Mouse (Mus musculus): Measurements from ENCODE around the gene Repin1.
"Not testable (repeated sequence)": the region's sequence is repeated elsewhere in the genome, so short reads cannot be mapped to it uniquely, and the experiment has no call there.

Repin1 gene

DNA sequence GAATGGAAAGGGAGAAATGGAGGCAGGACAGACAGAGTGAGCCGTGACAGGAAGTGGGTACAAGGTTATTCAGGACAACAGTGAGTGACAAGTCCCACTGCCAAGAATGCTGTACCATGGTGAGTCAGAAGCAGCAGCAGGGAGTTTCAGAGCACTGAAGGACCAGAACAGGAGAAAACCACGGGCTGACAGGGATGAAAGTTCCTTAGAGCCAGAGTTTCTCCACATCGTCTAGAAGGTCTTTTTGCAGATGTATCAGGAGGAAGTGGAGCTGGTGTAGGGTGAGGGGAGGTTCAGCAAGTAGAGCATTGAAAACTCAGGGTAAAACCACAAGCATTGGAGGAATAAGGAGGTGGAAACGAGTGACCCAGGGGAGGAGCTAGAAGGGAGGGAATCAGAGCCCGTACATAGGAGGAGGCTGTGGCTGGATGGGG lies 14.5 kb upstream of the Repin1 start:
- no peak for DNase-seq (ENCODE audit: low spot score in 2 of 2)

DNA sequence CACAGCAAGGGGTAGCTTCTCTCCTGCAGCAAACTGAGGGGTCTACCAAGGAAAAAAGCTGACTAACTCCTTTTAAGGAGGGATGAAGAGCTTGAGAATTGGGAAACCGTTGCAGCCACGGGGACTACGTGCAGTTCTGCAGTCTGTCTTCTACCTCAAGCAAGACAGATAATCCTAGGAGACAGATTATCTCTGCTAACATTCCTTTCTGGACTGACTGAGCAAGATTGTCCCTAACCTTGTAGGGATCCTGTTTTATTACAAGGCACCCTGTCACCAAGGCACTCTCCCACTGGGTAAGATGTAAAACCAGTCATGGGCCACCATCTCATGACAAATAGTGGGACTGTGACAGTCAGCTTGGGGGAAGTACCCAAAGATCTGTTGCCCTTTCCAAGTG lies 12.4 kb upstream of the Repin1 start:
- no peak for DNase-seq (ENCODE audit: low spot score in 2 of 2)

DNA sequence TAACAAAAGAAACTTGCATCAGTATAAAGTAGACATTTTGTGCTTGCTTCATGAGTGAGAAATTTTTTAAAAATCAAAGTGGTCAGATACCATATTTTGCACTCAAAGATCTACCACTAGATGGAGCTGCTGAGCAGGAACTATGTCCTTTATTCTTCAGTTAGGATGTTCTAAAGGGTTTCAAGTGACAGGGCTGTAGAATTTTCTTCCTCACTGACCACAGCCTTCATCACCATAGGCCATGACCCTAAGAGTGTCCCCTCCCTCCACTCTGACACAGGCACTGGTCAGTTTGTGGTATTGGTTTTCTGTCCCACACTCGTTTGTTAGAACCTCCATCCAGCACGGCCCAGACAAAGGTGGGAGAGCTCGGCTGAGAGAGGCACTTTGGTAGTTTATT lies 11.6 kb upstream of the Repin1 start:
- peak in 1 of 2 experiments; percentile 55 for DNase-seq (ENCODE audit: low spot score in 2 of 2)

DNA sequence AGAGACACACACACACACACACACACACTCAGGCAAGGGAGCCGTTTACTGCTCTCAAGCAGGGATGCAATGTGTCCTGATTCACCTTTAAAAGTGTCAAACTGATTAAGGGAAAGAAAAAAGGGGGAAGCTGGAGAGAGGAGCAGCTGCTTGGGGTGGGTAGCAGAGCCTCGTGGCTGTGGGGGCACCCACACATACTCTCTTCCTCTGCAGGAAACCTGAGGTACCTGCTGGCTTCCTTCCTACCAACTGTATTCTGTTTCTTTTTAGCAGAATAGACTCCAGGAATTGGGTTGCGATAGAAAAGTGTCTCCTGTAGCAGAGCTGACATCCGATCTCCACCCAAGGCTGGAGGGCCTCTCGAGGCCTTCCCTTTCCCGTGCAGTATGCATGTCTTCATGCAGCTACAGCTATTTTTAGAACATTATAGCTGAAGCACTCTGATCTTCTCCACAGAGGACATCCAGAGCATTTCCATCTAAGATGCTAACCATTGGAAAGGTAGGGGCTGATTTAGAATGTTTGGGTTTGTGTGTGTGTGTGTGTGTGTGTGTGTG lies 4.4 kb upstream of the Repin1 start, which contains the start of gene Gm45021:
Gene Gm45021 (plus strand): TSS at position 417 of the 557 bp plus-strand sequence.
- DNase-seq (ENCODE audit: low spot score in 2 of 2), result no peak

DNA sequence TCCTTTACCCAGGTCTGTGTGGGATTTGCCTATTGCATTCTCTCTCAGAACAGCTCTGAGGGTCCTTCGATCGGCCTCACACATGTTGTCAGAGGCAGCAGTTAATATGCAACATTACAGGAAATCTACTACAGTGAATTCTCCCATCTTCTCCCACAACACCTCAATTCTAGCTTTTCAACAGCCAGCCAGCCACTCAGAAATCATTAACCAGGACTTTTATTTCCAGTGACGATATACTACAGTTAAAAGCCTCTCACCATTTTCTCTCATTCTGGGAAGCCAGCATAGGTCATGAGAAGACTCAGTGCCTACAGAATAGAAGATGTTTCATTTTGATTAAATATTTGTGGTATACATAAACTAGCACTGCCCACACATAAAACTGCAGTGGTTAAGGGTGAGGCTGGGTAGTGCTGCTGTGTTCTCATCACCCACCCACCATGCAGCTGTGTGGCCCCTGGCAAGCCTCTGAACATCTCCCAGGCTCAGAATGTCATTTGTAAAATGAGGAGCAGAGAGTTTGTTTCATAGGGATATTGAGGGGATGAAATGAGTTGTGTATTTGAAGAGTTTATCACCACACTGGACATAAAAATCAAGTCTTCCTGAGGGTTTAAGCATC lies 2.4 kb upstream of the Repin1 start:
- DNase-seq (ENCODE audit: low spot score in 2 of 2), result no peak

DNA sequence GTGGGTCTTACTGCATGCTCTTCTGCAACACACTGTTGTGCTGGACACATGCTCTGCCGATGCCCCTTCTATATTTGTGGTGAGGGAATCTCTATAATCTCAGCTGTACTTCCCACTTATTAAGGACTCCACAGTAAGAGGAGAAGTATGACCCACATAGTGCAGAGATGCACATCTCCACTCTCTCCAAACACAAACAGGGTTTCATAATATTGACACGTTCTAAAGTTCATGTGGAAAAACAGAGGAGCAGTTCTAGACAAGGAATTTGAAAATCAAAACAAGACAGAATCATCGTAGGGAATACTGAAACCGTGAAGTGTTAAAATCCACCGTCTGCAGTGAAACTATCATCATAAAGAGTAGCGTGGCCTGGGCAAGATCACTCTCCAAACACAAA lies 1.8 kb upstream of the Repin1 start:
- DNase-seq (ENCODE audit: low spot score in 2 of 2), result no peak

DNA sequence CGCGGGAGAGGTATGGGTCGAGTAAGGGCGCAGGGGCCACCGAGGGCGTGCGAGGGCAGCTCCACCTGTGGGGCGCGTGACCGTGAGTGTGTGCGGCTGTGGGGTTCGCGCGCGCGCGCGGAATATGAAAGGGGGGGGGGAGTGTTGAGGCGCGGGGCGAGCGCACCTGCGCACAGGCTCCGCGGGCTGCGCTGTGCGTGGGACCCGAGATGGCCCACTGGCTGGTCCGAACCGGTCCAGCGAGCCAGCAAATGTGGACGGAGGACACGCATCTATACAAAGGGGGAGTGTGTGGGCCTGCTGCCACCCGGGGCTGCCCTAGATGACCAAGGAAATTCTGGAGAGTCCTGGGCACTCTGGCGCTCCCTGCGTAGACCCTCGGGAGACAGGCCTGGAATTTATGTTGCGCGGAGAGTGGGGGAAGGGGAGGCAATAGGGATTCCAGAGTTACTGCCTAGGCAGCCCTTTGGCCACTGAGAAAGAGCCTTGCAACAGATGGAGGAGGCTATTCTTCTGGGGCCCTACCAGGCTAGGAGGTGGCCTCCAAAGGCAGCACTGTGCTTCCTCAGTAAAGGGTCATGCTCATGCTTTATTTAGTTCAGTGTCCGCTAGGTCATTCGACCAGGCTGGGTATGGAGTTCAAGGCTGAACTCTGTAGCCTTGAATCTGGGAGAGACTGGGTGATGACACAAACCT lies 508 bp downstream of the Repin1 start:
- no peak for DNase-seq (ENCODE audit: low spot score in 2 of 2)

DNA sequence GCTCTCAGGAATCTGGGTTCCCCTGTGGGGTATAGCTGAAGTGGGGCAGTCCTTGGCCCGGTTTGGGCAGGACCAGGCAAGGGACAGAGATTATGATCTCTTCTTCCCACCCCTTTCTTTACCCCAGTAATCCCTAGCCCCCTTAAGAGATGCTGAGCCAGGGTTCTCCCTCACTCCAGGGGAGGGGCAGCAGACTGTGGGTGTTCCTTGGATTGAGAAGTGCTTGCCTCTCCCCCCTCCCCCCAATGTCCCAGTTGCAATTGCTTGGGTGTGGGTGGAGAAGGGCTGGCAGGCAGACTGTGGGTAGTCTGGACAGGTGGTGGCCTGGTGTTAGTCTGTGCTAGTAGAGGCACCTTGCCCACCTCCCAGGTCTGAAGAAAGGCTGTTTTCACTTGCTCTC lies 1.6 kb downstream of the Repin1 start:
- DNase-seq (ENCODE audit: low spot score in 2 of 2), result no peak

DNA sequence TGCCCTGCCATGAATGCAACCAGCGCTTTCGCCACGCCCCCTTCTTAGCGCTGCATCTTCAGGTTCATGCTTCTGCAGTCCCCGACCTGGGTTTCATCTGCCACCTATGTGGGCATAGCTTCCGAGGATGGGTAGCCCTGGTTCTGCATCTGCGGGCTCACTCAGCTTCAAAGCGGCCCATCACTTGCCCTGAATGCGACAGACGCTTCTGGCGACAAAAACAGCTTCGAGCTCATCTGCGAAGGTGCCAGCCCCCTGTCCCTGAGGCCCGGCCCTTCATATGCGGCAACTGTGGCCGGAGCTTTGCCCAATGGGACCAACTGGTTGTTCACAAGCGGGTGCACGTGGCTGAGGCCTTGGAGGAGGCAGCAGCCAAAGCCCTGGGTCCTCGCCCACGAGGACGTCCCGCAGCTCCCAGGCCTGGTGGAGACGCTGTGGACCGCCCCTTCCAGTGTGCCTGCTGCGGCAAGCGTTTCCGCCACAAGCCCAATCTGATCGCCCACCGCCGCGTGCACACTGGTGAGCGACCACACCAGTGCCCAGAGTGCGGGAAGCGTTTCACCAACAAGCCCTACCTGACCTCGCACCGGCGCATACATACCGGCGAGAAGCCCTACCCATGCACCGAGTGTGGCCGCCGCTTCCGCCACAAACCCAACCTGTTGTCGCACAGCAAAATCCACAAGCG lies 3.0 kb downstream of the Repin1 start:
- DNase-seq (ENCODE audit: low spot score in 2 of 2), result no peak

DNA sequence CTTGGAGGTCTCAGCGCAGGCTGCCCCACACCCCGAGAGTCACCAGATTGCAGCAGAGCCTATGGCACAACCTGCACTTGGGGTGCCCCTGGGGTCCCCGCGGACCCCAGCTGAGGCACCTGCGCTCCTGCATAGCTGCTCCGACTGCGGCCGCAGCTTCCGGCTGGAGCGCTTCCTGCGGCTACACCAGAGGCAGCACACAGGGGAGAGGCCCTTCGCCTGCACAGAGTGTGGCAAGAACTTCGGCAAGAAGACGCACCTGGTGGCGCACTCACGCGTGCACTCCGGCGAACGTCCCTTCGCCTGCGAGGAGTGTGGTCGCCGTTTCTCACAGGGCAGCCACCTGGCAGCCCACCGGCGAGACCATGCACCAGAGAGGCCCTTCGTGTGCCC lies 3.5 kb downstream of the Repin1 start:
- no peak for DNase-seq (ENCODE audit: low spot score in 2 of 2)

DNA sequence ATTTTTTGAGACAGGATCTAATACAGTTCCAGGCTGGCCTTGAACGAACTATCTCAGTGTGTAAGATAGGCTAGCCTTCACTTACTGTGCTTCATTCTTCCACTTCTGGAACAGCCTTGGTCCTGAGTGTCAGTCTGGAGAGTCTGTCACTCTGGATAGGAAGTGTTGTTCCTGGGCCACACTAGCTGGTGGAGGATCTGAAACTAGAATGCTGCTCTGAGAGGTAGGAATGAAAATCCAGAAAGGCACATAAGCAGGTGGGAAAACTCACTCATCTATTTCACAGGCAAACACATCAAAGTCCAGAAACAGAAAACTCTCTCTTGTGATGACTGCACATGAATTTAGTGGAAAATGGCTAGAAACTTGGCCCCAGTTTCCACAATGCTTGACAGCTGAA lies 6.9 kb downstream of the Repin1 start:
- no peak for DNase-seq (ENCODE audit: low spot score in 2 of 2)

DNA sequence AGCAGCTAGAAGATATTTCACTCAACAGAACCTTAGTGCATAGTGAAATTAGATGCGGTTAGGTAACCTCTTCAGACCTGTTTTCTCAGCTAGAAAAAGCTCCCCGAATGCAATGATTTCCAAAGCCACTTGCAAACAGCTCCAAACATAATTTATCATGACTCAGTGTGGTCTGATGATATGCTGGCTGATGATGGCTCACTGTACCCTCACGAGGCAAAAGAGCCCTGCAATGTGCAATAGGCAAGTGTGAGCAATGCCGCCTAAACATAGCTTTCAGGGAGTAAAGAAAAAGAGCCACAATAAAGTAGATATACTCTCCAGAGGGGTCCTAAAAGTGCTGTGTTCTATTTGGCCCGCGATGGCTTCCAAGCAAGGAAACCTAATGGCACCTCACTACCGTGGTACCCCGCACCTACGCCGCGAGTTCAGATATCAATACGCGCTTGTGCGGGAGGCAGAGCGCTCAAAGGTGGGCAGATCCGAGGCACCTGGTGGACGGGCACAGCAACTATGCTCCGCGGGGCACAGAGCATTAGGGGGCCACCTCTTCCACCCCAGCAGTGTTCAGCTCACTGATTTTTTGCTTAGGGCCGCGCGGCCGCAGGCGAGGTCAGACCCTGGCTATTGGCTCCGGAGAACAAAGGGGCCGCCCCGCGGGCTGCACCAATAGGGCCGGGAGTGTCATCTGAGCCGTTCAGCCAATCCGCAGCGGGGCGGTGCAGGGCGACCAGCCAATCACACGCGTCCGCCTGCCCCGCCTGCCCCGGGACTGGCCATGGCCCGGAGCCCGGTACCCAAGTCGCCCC lies 7.8 kb downstream of the Repin1 start, which contains the start of gene Zfp775:
Gene Zfp775 (plus strand): TSS at position 793 of the 809 bp plus-strand sequence.
- DNase-seq (ENCODE audit: low spot score in 2 of 2), result peak; percentile 86 to 96

DNA sequence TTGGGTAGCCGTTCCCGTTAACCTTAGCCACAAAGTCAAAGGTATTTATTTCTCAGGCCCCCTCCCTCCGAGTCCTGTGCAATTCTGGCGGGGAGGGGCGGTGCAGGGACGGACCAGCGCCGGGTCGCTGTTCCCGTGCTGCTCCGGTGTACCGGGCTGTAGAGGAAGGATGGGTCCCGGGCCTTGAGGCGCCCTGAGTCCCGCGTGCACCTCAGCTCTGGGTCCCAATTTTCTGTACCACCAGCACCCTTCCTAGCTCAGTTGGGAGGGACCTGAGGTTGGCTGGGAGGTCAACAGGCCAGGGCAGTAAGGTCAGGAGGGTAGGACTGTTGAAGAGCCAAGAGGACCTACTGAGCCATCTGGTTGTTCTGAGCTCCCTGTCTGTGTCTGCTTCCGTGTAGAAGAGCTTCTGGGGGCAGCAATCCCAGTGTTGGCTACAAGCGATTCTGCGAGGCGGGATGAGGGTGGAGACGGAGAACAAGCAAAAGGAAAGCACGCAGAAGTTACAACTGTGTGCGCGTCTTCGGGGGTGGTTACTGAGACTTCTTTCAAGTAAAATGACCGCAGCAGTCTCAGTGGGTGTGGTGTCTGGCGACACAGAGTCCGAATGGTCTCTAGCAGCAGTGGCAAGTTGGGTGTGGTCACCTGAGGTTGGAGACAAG lies 8.5 kb downstream of the Repin1 start:
- DNase-seq (ENCODE audit: low spot score in 2 of 2), result peak in 1 of 2 experiments; percentile 58

DNA sequence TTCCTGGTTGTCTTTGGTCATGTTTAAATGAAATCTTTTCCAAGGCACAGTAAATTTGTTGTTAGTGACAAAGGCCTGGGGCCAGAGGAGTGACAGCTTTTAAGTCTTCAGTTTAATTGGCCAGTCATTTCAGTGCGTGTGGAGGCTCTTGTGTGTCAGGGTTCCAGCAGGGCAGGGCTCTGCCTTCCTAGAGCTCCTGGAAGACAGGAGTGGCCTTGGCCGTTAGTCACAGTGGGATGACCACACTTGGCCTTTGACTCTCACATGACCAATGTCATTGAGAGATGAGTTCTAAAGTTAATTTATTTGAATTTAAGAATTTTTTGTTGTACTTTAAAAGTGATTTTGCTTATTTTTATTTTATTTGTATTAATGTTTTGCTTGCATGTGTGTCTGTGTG lies 14.4 kb downstream of the Repin1 start:
- no peak for DNase-seq (ENCODE audit: low spot score in 2 of 2)

DNA sequence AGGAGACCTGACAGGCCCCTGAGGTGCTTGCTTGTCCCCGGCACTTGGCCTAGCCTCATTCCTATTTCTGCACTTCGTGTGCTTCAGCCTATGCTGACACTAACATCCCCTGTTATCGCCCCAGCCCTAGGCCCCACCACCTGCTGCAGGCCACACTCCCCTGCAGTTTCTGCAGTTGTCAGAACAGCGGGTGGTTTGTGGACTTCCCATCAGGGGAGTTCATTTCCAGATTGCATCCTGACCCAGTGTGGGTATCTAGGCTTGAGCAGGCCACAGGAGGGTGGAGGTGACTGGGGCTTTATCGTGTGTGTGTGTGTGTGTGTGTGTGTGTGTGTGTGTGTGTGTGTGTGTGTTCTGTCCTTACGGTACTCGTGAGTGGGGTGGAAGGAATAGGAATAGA lies 15.8 kb downstream of the Repin1 start:
- no peak for DNase-seq (ENCODE audit: low spot score in 2 of 2)

DNA sequence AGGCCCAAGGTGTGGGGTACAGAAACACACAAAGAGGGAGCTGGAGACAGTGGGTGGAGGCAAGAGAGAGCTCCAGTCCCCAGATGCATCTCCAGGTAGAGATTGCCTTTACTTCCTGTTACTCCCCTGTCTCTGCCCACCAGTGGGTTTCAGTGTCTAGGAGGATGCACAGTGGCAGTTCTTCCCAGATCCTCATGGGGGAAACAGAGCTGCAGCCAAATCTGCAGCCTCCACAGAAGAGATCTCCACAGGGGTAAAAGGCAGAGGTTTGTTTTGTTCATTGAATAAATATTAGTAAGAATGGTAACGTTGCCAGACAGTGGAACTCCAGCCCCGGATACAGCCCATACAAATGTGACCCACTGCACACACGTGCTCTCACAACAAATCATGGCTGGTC lies 17.0 kb downstream of the Repin1 start:
- DNase-seq (ENCODE audit: low spot score in 2 of 2), result no peak

DNA sequence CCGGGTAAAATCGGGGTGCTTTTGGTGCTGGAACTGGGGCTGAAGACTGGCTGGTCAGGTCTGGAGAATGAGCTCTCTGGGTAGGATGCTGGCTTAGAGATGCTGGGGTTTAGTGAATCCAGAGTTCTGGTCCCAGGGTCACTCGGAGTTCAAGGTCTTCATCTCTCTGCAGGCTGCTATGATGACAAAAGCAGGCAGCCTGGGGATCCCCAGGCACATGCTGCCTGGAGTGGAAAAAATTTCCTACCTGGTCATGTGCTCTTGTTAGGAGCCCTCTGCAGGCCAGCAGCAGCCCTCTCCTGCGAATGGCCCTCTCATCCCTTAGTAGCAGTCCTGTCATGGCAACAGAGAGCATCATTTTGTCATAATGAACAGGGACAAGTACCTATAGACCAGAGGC lies 19.8 kb downstream of the Repin1 start:
- no peak for DNase-seq (ENCODE audit: low spot score in 2 of 2)

DNA sequence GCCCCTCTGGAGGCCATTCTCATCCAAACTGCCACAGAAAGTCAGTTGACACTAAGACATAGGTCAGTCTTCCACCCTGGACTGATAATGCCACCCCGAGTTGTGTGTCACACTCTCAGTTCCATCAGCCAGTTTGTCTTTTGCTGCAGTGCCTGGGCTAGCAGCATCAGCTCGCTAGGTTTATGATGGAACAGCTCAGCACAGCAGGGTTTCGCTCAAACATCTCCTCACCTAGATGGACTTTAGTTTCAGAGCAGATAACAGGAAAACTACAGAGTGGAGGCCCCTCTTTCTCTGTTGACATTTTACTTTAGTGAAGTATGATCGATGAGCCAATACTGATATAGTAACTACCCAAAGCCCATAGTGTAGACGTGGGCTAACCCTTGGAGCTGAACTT lies 21.1 kb downstream of the Repin1 start:
- DNase-seq (ENCODE audit: low spot score in 2 of 2), result no peak

DNA sequence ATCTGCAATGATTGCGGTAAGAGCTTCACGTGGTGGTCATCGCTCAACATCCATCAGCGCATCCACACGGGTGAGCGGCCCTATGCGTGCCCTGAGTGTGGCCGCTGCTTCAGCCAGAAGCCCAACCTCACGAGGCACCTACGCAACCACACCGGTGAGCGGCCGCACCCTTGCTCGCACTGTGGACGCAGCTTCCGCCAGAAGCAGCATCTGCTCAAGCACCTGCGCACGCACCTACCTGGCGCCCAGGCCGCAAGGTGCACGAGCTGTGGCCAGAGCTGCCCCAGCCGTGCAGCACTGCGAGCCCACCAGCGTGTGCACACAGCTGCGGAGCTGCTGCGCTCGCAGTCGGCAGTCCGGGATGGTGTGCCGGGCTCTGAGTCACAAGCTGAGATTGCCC lies 26.3 kb downstream of the Repin1 start:
- no peak for DNase-seq (ENCODE audit: low spot score in 2 of 2)

DNA sequence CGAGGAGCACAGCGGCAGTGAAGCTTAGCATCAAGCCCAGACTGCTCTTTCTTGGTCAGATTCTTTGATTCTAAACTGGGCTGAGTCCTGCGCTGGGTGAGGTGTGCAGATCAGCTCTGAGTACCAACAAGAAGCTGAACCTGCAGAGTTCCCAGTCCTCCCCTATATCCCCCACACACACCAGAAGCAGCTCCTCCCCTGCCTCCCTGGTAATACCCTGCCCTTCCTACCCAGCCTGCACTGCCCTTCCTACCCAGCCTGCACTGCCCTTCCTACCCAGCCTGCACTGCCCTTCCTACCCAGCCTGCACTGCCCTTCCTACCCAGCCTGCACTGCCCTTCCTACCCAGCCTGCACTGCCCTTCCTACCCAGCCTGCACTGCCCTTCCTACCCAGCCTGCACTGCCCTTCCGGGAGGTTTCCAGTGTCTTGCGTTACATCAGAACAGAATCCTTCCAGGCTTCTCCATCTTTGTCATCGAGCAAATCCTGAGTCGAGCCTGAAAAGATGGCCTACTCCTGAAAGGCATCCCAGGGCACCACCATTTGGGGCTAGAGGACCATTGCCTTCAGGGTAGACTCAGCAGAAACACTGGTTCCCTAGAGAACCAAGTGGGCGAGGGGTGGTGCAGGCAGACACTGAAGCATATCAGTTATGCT lies 28.6 kb downstream of the Repin1 start:
- not testable (repeated sequence) for DNase-seq (ENCODE audit: low spot score in 2 of 2)

DNA sequence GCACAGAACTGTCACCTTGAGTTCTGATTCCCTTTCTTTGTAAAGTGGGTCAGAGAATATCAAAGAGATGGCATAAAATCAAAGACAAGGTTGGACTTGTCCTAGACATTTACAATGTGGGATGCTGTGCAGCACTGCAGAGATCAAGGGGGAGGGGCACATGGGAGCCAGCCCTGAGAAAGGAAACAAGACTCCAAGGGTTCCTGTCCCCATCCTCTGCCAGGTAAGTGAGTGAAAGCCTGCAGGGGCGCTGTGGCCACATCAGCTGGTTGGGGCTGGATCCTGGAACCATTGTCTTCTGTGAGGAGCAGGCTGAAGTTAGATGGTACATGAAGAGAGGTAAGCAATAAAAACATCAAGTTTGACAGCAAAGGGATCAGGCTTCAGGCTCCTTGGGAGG lies 29.8 kb downstream of the Repin1 start:
- DNase-seq (ENCODE audit: low spot score in 2 of 2), result no peak
